Mouse (Mus musculus): ENCODE results near the gene Ptov1.

The Ptov1 gene

GRCm38 (mm10) chr7:44814423-44814822 lies 55.2 kb downstream of the Ptov1 start:
- DNase-seq (ENCODE audit: low spot score) = no peak

GRCm38 (mm10) chr7:44813985-44814384 lies 55.6 kb downstream of the Ptov1 start:
- no peak for DNase-seq (ENCODE audit: low spot score)
